Mouse (Mus musculus): ENCODE results near the gene Itga1.

GRCm38 (mm10) chr13:114999582-114999981 lies 102.2 kb downstream of the Itga1 start:
- TF ChIP-seq CTCF (IDR thresholded peaks at IDR 0.05; ENCODE audit: extremely low read depth, insufficient read depth, insufficient read length, insufficient replicate concordance), result no peak
- TF ChIP-seq POLR2A (IDR thresholded peaks at IDR 0.05; ENCODE audit: low read depth, low read length), result no peak

Measured in spleen, adult 2 months (tissue).